Mouse (Mus musculus): Measurements from ENCODE around the gene Tor1a.

DNA sequence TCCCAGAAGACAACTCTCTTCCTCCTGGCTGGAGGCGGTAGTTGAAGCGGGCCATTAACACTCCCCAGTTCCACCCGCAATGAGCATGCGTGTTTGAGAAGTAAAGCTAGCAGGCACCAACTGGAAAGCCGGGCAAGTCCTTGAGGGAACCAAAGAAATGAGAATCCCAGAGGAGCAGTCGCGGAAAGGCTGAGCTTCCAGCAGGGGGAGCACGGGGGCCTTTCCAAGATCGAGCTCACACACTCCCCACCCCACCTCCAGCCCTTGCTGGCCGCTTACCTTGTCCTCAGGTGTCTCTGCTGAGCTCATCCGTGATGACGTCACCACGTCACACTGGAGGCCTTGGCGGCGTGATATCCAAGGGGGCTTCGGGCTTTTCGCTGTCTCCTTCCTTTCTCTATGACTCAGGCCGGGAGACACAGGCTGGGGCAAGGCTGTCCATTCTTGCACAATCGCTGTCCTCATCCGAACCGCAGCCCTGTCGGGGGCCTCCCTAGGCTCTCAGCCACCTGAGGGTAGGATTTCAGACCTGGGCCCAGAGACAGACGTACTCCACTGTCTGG, 38.2 kb downstream of the Tor1a start, which contains the start of gene Ptges:
- TF ChIP-seq CTCF (IDR thresholded peaks at IDR 0.05; ENCODE audit: low read depth) (peak; percentile 72), EP300 (IDR thresholded peaks at IDR 0.05; ENCODE audit: low read depth) (no peak)
